Mouse (Mus musculus): ENCODE data around the gene Kbtbd8. TPM values are rescaled to one million over a fixed set of nuclear protein-coding genes. Genes with fewer than 3 reads are reported as not detected.

Kbtbd8 gene
- polyA plus RNA-seq, 1 experiment from 2014 or later: 6.6 TPM

Other genes with a start within 250 kb of the Kbtbd8 start
- not detected in 2 replicates for gene Gm10234, start 204.9 kb downstream of the Kbtbd8 start, polyA plus RNA-seq (2014; fragmentation: Nextera tagmentation; extraction: Ambion mirVana)

All from embryonic facial prominence, embryonic 11.5 days (tissue).